Mouse (Mus musculus): Measurements from ENCODE around the gene Clec4g. TPM values are rescaled to one million over a fixed set of nuclear protein-coding genes. Genes with fewer than 3 reads are reported as not detected.

Clec4g gene
- polyA plus RNA-seq, 1 experiment from 2014 or later = not detected

DNA sequence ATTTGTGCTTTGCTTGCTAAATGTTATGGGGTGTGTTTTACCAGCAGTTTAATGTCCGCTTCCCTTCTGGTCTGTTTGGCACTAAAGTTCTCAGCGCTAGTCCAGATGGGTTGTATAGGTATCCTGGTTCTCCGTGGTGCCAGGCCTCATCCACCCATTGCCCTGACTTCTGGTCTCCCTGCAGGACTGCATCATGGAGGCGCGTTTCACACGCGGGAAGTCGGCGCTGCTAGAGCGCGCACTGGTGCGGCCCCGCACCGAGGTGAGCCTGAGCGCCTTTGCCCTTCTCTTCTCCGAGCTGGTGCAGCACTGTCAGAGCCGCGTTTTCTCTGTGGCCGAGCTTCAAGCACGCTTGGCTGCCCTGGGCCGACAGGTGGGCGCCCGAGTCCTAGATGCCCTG is 41.6 kb downstream of the Clec4g start:
- H3K36me3 ChIP-seq = peaks cover 28% of the 10 kb centered on the region
- no peak overlapping the region for H3K4me2 ChIP-seq (replicated peaks)
- no peak overlapping the region for H3K27ac ChIP-seq (replicated peaks)
- no peak for ATAC-seq (ENCODE audit: insufficient number of reproducible peaks, low FRiP score, low TSS enrichment, low read depth)
- H3K4me1 ChIP-seq = peaks cover 12% of the 10 kb centered on the region
- H3K9me3 ChIP-seq (replicated peaks) = no peaks in the 10 kb centered on the region
- no peaks in the 10 kb centered on the region for H3K27me3 ChIP-seq
- H3K4me3 ChIP-seq (replicated peaks) = no peak overlapping the region
- WGBS = 96% methylated on average over 23 of the region's 23 CpGs
- no peak overlapping the region for H3K9ac ChIP-seq

DNA sequence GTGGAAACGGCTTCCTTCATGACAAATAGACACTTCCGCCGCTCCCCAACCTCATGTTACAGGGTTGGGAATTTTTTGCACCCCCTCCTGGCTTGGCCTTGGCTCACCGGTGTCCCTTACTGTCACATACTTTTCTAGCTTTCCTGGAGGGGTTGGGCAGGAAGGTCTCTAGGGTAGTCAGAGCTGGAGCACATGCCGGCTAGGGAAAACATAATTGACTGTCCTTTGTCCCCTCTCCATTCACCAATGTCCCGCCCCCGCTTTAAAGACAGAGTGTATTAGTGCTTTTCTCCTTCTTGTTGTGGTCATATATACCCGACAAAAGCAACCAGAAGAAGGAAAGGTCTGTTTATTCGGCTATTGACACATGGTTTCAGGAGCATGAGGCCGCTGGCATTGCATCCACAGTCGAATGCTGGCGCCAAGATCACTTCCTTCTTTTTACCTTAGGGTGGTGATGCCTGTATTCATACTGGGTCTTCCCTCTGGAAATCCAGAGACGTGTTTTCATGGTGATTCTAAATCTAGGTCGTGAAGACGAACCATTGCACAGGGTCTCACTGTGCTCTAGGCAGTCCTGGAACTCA is 43.4 kb downstream of the Clec4g start:
- ATAC-seq (ENCODE audit: insufficient number of reproducible peaks, low FRiP score, low TSS enrichment, low read depth) = no peak
- H3K27ac ChIP-seq (replicated peaks) = peak overlapping the region; percentile 91
- WGBS = 2% methylated on average over 15 of the region's 15 CpGs

DNA sequence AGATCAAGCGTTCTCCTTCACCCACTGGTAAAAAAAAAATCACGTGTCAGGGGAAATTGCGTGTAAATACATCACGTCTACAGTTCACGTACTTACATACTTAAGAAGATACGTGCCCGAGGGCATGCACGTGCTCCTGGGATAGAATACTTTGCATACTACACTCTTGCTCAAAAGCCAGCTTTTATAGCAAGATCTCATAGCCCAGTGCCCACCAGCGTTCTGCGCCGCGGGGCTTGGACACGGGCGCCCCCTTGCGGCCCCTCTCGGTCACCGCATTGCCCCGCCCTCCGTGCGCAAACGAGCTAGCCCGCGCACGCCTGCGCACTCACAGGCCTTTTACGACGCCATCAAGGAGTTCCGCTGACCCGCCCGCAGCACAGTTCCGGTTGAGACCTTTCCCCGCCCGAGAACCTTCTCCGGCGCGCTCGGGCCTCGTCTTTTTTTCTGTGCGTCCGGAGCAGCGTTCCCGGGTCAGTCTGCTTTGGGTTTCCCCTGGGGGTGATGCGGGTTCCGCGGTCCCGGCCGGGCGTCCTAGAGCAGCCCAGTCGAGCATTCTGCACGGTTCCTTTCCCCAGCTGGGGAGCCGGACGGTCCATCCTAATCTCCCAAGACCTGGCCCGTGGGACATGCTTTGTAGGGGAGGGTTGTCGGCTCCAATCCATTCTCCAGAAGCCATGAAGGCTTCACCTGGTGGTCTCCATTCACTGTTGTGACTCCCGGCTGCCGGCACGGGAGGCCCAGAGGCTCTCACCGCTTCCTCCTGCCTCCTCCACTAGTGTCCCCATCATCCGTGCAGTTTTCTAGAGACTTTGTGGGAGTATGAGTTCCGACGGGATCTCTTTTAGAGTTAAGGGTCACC is 44.1 kb downstream of the Clec4g start, which contains the start of gene Trappc5:
Trappc5 (plus strand) TSS at position 169 of the 862 bp plus-strand sequence.
- Histone ChIP-seq H3K9ac (peak within 1 kb of the TSS; percentile 94), H3K4me2 (replicated peaks) (peak within 1 kb of the TSS; percentile 55), H3K4me1 (peaks cover 22% of the 10 kb centered on the region), H3K36me3 (peaks cover 23% of the 10 kb centered on the region), H3K9me3 (replicated peaks) (no peaks in the 10 kb centered on the region), H3K4me3 (replicated peaks) (peak within 1 kb of the TSS; percentile 96), H3K27ac (replicated peaks) (peak within 1 kb of the TSS; percentile 91), H3K27me3 (no peaks in the 10 kb centered on the region)
- under 1% methylated on average over 61 of the region's 61 CpGs for WGBS
- ATAC-seq (ENCODE audit: insufficient number of reproducible peaks, low FRiP score, low TSS enrichment, low read depth) = peak; percentile 85

More for the DNA sequence above, 43.4 kb downstream of the Clec4g start:
- Histone ChIP-seq H3K27me3 (no peaks in the 10 kb centered on the region), H3K36me3 (peaks cover 23% of the 10 kb centered on the region), H3K4me3 (replicated peaks) (peak overlapping the region; percentile 96), H3K9ac (peak overlapping the region; percentile 94), H3K9me3 (replicated peaks) (no peaks in the 10 kb centered on the region), H3K4me2 (replicated peaks) (peak overlapping the region; percentile 55), H3K4me1 (peaks cover 22% of the 10 kb centered on the region)

DNA sequence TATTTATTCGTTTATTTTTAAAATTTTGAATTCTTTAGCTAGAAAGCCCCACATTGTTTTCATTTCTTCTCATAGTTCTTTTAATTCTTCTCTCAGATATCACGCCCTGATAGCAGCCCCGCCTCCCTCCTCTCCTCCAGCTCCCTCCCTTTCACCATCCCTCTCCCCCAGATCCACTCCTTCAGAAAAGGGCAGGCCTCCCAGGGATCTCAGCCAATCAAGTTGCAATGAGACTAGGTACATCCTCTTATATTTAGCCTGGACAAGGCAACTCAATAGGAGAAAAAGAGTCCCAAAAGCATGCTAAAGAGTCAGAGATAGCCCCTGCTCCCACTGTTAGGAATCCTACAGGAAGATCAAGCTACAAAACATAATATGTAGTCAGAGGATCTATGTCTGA is 45.8 kb downstream of the Clec4g start:
- Histone ChIP-seq H3K27ac (replicated peaks) (no peak overlapping the region), H3K9ac (no peak overlapping the region), H3K27me3 (no peaks in the 10 kb centered on the region), H3K4me3 (replicated peaks) (no peak overlapping the region), H3K9me3 (replicated peaks) (no peaks in the 10 kb centered on the region), H3K4me1 (peaks cover 22% of the 10 kb centered on the region), H3K4me2 (replicated peaks) (no peak overlapping the region), H3K36me3 (peaks cover 11% of the 10 kb centered on the region)
- no peak for ATAC-seq (ENCODE audit: insufficient number of reproducible peaks, low FRiP score, low TSS enrichment, low read depth)
- WGBS = 57% methylated on average over 3 of the region's 3 CpGs

DNA sequence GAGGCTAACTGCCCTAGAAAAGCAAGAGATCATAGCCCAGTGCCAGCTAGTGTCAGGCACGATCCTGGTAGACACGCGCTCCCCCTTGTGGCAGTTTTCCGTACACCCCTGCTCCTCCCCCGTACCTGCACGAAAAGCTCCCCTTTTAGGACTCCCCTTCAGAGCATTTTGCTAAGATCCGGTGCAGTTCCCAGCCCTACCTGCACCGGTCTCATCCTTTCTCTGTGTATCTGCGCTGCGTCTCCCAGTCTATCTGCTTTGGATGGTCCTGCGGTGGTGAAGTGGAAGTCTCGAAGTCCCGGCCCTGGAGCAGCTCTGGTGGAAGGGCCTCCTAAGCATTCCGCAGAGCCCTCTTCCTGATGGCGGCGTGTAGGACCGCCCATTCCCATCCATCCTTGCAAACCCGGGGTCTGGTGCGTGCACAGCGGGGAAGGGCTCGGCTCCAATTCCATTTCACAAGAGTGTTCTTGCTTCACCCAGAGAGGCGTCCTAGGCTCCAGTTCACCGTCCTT is 48.4 kb downstream of the Clec4g start, which contains the start of gene Fcor:
Fcor (minus strand) TSS at position 383 of the 512 bp plus-strand sequence.
- Histone ChIP-seq H3K9ac (peak within 1 kb of the TSS; percentile 47), H3K27ac (replicated peaks) (peak within 1 kb of the TSS; percentile 74), H3K27me3 (no peaks in the 10 kb centered on the region), H3K4me2 (replicated peaks) (peak within 1 kb of the TSS; percentile 72), H3K4me1 (peaks cover 10% of the 10 kb centered on the region), H3K9me3 (replicated peaks) (no peaks in the 10 kb centered on the region), H3K36me3 (no peaks in the 10 kb centered on the region), H3K4me3 (replicated peaks) (peak within 1 kb of the TSS; percentile 65)
- peak; percentile 84 for ATAC-seq (ENCODE audit: insufficient number of reproducible peaks, low FRiP score, low TSS enrichment, low read depth)
- under 1% methylated on average over 23 of the region's 23 CpGs for WGBS

DNA sequence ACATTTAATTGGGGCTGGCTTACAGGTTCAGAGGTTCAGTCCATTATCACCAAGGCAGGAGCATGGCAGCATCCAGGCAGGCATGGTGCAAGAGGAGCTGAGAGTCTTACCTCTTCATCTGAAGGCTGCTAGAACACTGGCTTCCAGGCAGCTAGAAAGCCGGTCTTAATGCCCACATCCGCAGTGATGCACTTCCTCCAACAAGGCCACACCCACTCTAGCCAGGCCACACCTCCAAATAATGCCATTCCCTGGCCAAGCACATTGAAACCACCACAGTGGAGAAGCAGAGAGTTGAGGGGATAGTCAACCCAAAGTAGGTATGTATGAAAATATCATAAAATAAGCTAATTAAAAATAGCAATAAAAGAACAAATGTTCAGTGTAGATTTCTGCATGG is 50.1 kb downstream of the Clec4g start:
- Histone ChIP-seq H3K27ac (replicated peaks) (no peak overlapping the region), H3K36me3 (no peaks in the 10 kb centered on the region), H3K9ac (no peak overlapping the region), H3K4me2 (replicated peaks) (no peak overlapping the region), H3K4me3 (replicated peaks) (no peak overlapping the region), H3K4me1 (peaks cover 10% of the 10 kb centered on the region), H3K9me3 (replicated peaks) (no peaks in the 10 kb centered on the region), H3K27me3 (no peaks in the 10 kb centered on the region)
- ATAC-seq (ENCODE audit: insufficient number of reproducible peaks, low FRiP score, low TSS enrichment, low read depth) = no peak
- 71% methylated on average over 2 of the region's 2 CpGs for WGBS

DNA sequence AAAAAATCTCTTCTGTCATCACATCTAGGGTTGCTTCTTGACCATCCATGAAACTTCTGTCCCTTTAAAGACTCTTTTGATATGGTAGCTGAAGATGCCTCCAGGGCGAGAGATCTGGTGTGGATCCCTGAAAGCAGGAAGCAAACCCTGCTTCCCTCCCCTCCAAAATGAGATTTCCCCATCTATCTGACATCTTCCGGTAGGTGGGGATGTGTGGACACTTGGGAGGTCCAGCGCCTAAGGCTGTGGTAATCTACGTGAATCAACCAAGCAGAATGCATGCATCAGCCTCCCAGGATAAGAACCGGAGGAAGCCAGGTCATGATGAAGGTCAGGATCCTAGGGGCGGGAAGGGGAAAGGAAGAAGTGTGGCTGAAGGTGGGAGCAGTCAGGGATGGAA is 54.9 kb downstream of the Clec4g start, which contains the start of gene Mcemp1:
Mcemp1 (plus strand) TSS at position 248 of the 400 bp plus-strand sequence.
- no peak for ATAC-seq (ENCODE audit: insufficient number of reproducible peaks, low FRiP score, low TSS enrichment, low read depth)
- WGBS = 54% methylated on average over 6 of the region's 6 CpGs

DNA sequence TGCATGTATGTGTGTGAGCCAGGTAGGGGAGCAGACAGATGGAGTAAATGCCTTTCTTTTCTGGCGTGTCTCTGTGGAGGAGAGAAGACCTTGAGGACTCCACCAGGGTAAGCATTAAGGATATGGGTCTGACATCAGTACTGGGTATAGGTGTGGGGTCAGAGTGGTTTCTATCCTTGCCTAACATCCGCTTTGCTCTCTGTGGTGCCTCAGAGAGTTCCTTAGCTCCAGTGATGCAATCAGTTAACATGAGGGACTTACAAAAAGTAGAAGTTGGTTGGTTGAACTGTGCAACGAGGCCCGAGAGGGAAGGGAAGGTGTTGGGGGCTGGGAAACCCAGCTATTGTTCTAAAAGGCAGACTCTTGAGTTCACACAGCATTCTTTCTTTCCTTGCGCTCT is 56.0 kb downstream of the Clec4g start:
- H3K9me3 ChIP-seq (replicated peaks) = no peaks in the 10 kb centered on the region
- H3K4me2 ChIP-seq (replicated peaks) = no peak overlapping the region
- H3K4me3 ChIP-seq (replicated peaks) = no peak overlapping the region
- WGBS = 68% methylated on average over 5 of the region's 5 CpGs
- no peaks in the 10 kb centered on the region for H3K27me3 ChIP-seq
- H3K36me3 ChIP-seq = no peaks in the 10 kb centered on the region
- H3K4me1 ChIP-seq = no peaks in the 10 kb centered on the region
- no peak overlapping the region for H3K27ac ChIP-seq (replicated peaks)
- no peak for ATAC-seq (ENCODE audit: insufficient number of reproducible peaks, low FRiP score, low TSS enrichment, low read depth)
- no peak overlapping the region for H3K9ac ChIP-seq

More for the DNA sequence above, 54.9 kb downstream of the Clec4g start, which contains the start of gene Mcemp1:
- Histone ChIP-seq H3K36me3 (no peaks in the 10 kb centered on the region), H3K4me2 (replicated peaks) (no peak within 1 kb of the TSS), H3K9ac (no peak within 1 kb of the TSS), H3K4me1 (no peaks in the 10 kb centered on the region), H3K27me3 (no peaks in the 10 kb centered on the region), H3K27ac (replicated peaks) (no peak within 1 kb of the TSS), H3K9me3 (replicated peaks) (no peaks in the 10 kb centered on the region), H3K4me3 (replicated peaks) (no peak within 1 kb of the TSS)

DNA sequence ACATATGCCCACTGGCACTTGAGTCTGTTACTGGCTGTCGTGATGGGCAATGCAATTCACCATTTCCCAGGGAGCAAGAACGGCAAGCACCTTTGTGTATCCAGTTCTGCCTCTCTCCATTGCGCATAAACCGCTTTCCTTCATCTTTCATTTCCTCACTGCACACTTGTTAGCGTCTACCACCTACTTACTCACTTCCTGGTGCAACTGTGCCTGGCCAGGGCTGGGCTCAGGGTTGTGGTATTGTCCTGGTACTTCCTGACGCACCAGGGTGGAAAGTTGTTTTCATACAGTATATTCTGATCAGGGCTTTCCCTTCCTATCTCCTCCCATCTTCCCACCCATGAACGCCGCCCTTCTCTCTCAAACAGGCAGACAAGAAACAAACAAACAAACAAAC is 59.6 kb downstream of the Clec4g start:
- WGBS = 81% methylated on average over 8 of the region's 8 CpGs
- no peak overlapping the region for H3K4me2 ChIP-seq (replicated peaks)
- no peak for ATAC-seq (ENCODE audit: insufficient number of reproducible peaks, low FRiP score, low TSS enrichment, low read depth)
- no peak overlapping the region for H3K27ac ChIP-seq (replicated peaks)
- no peaks in the 10 kb centered on the region for H3K9me3 ChIP-seq (replicated peaks)
- H3K4me3 ChIP-seq (replicated peaks) = no peak overlapping the region
- H3K4me1 ChIP-seq = no peaks in the 10 kb centered on the region
- no peak overlapping the region for H3K9ac ChIP-seq
- no peaks in the 10 kb centered on the region for H3K36me3 ChIP-seq
- no peaks in the 10 kb centered on the region for H3K27me3 ChIP-seq
